ENCODE assay signal across 14 mouse cellular contexts in genomic region chr13:35326682-35327242, GRCm38 (mm10).
DNase-seq lines count a peak whose midpoint lies in the region; ATAC-seq and TF ChIP-seq lines count a peak whose summit lies in the region.
"Had no signal": no experiment of that assay in that cellular context is flagged by ENCODE, and none has a peak within 500 bp of the region (broad histone marks: within the 10 kb centered on the region; RNA-seq: fewer than 3 reads in every experiment).

No protein-coding gene starts in this region.

- H3K36me3 ChIP-seq in forebrain, postnatal 0 days (ENCODE audit: insufficient read depth): no peaks in the 10 kb centered on the region
- no peaks in the 10 kb centered on the region for H3K36me3 ChIP-seq in forebrain, embryonic 16.5 days (ENCODE audit: control insufficient read depth, insufficient read depth)
- no peaks in the 10 kb centered on the region for H3K36me3 ChIP-seq in kidney, postnatal 0 days (ENCODE audit: insufficient read depth, low read length)

- no peak overlapping the region for H3K9ac ChIP-seq in forebrain, postnatal 0 days
- no peak overlapping the region for H3K9ac ChIP-seq in forebrain, embryonic 16.5 days (replicated peaks; ENCODE audit: low read depth, low read length)
- no peak overlapping the region for H3K9ac ChIP-seq in kidney, postnatal 0 days (ENCODE audit: low read depth, low read length)
- H3K9ac ChIP-seq: liver, embryonic 14.5 days had no signal

- no peaks in the 10 kb centered on the region for H3K9me3 ChIP-seq in forebrain, postnatal 0 days (ENCODE audit: low read length)
- no peaks in the 10 kb centered on the region for H3K9me3 ChIP-seq in forebrain, embryonic 16.5 days (ENCODE audit: control insufficient read depth, low read length)
- no peaks in the 10 kb centered on the region for H3K9me3 ChIP-seq in kidney, postnatal 0 days (replicated peaks; ENCODE audit: low read length)

- H3K4me2 ChIP-seq in forebrain, postnatal 0 days (ENCODE audit: low read depth): no peak overlapping the region
- no peak overlapping the region for H3K4me2 ChIP-seq in forebrain, embryonic 16.5 days (ENCODE audit: low read length)
- peak overlapping the region; percentile 14; the same call in 1 of the 2 replicates for H3K4me2 ChIP-seq in kidney, postnatal 0 days (ENCODE audit: low read length)

- peak; percentile 69 for ATAC-seq in forebrain, postnatal 0 days
- ATAC-seq in forebrain, embryonic 16.5 days: no peak
- no peak for ATAC-seq in kidney, postnatal 0 days (replicated peaks; ENCODE audit: low FRiP score, low read depth)

- H3K27me3 ChIP-seq in forebrain, postnatal 0 days (ENCODE audit: insufficient read depth, low read length): no peaks in the 10 kb centered on the region
- H3K27me3 ChIP-seq in forebrain, embryonic 16.5 days (replicated peaks; ENCODE audit: control insufficient read depth, insufficient read depth, low read length): no peaks in the 10 kb centered on the region
- H3K27me3 ChIP-seq in kidney, postnatal 0 days (ENCODE audit: insufficient read depth, low read length): no peaks in the 10 kb centered on the region

- no peak for TF ChIP-seq CTCF in forebrain, postnatal 0 days (IDR thresholded peaks at IDR 0.05; ENCODE audit: low read depth)
- TF ChIP-seq CTCF in kidney, postnatal 0 days (IDR thresholded peaks at IDR 0.05; ENCODE audit: low read depth): no peak

- DNase-seq in forebrain, postnatal 0 days: peak; percentile 14
- DNase-seq in kidney, postnatal 0 days (ENCODE audit: low spot score): no peak
- no peak for DNase-seq in kidney, postnatal 10 days
- DNase-seq in thymus, postnatal 0 days (ENCODE audit: low spot score): peak; percentile 2
- no peak for DNase-seq in thymus, postnatal 4 days
- DNase-seq in cerebellum, postnatal 10 days: no peak
- no peak for DNase-seq in embryo, embryonic 10.5 days (ENCODE audit: low spot score)
- DNase-seq: cerebellum, adult 9-11 months; kidney, adult 9 months; layer of hippocampus, adult 9-11 months; left cerebral cortex, postnatal 4 days; thymus, adult 2 months had no signal

- WGBS in forebrain, postnatal 0 days: 51% methylated on average over 10 of the region's 10 CpGs
- 53% methylated on average over 10 of the region's 10 CpGs for WGBS in forebrain, embryonic 16.5 days
- 56% methylated on average over 10 of the region's 10 CpGs for whole genome bisulfite sequencing in kidney, postnatal 0 days

- no peak overlapping the region for H3K4me3 ChIP-seq in forebrain, postnatal 0 days (ENCODE audit: low read depth, low read length)
- H3K4me3 ChIP-seq in forebrain, embryonic 16.5 days (replicated peaks; ENCODE audit: low read length): no peak overlapping the region
- H3K4me3 ChIP-seq in kidney, postnatal 0 days (replicated peaks; ENCODE audit: low read depth, low read length): no peak overlapping the region

- H3K27ac ChIP-seq in forebrain, postnatal 0 days (ENCODE audit: low read depth, low read length): peak overlapping the region; percentile 35; the same call in 1 of the 2 replicates
- H3K27ac ChIP-seq in forebrain, embryonic 16.5 days (ENCODE audit: low read length): no peak overlapping the region
- no peak overlapping the region for H3K27ac ChIP-seq in kidney, postnatal 0 days
- H3K27ac ChIP-seq: liver, embryonic 14.5 days had no signal

- no peaks in the 10 kb centered on the region for H3K4me1 ChIP-seq in forebrain, postnatal 0 days (ENCODE audit: insufficient read depth)
- no peaks in the 10 kb centered on the region for H3K4me1 ChIP-seq in forebrain, embryonic 16.5 days (replicated peaks; ENCODE audit: control insufficient read depth, insufficient read depth, low read length)
- no peaks in the 10 kb centered on the region for H3K4me1 ChIP-seq in kidney, postnatal 0 days (replicated peaks; ENCODE audit: insufficient read depth, low read length)

Comparison
In these comparisons a context has a peak if more than half of its experiments do, and no peak if none do; other contexts are left out.
1. DNase-seq: peak in forebrain, postnatal 0 days (single experiment) and thymus, postnatal 0 days (single experiment); none in kidney, postnatal 0 days (single experiment), kidney, postnatal 10 days (single experiment), thymus, postnatal 4 days (single experiment), cerebellum, postnatal 10 days (0 of 2) and embryo, embryonic 10.5 days (single experiment).